Mouse (Mus musculus) v-Abl transformed pro-B cells (cell line): ENCODE measurements at regions not wholly inside any gene's neighbourhood (a gene's known extent, or its start where the extent isn't known, plus 50 kb on each side); places are given as distances from the start of the nearest gene placed in this dataset.

ENCODE experiments used
- in situ Hi-C, 2 experiments: fragments of 400-800 bp; cut with MboI; formaldehyde crosslinking; loops; one replicate each; pipeline ENCODE4 v1.15.1; 2025; ENCODE audit not compliant: unreplicated experiment in 2 of 2

GRCm38 (mm10) chr3:149436944-149437343 lies 446.6 kb upstream of the Adgrl2 start:
- in situ Hi-C loops = no loop called here

GRCm38 (mm10) chr3:149436420-149436819 lies 446.1 kb upstream of the Adgrl2 start:
- in situ Hi-C loops = no loop called here

- in situ Hi-C loops = no loop called here
Measured at GRCm38 (mm10) chr3:149431795-149432194, 441.4 kb upstream of the Adgrl2 start.

- in situ Hi-C loops = no loop called here
Measured at GRCm38 (mm10) chr3:149426023-149426759, 435.8 kb upstream of the Adgrl2 start.

- in situ Hi-C loops = no loop called here
Measured at GRCm38 (mm10) chr3:149424306-149424705, 434.0 kb upstream of the Adgrl2 start.

- in situ Hi-C loops = no loop called here
Measured at GRCm38 (mm10) chr3:149423491-149423890, 433.1 kb upstream of the Adgrl2 start.

GRCm38 (mm10) chr3:149415081-149415480 lies 424.7 kb upstream of the Adgrl2 start:
- in situ Hi-C loops = no loop called here

GRCm38 (mm10) chr3:149413114-149413513 lies 422.8 kb upstream of the Adgrl2 start:
- in situ Hi-C loops = no loop called here

GRCm38 (mm10) chr3:149410518-149410917 lies 420.2 kb upstream of the Adgrl2 start:
- in situ Hi-C loops = no loop called here

GRCm38 (mm10) chr3:149408858-149409257 lies 418.5 kb upstream of the Adgrl2 start:
- in situ Hi-C loops = no loop called here

GRCm38 (mm10) chr3:149405872-149406271 lies 415.5 kb upstream of the Adgrl2 start:
- in situ Hi-C loops = no loop called here

- in situ Hi-C loops = no loop called here
Measured at GRCm38 (mm10) chr3:149404691-149405090, 414.3 kb upstream of the Adgrl2 start.

GRCm38 (mm10) chr3:149402496-149402895 lies 412.1 kb upstream of the Adgrl2 start:
- in situ Hi-C loops = no loop called here

GRCm38 (mm10) chr3:149395082-149395481 lies 404.7 kb upstream of the Adgrl2 start:
- in situ Hi-C loops = loop anchor here in 1 of 2 experiments (25.0 kb wide), 1 partner anchor 242 kb away; no protein-coding TSS in a partner anchor

- in situ Hi-C loops = loop anchor here in 1 of 2 experiments (25.0 kb wide), 1 partner anchor 244 kb away; no protein-coding TSS in a partner anchor
Measured at GRCm38 (mm10) chr3:149393317-149394172, 403.2 kb upstream of the Adgrl2 start.

- in situ Hi-C loops = loop anchor here in 1 of 2 experiments (25.0 kb wide), 1 partner anchor 245 kb away; no protein-coding TSS in a partner anchor
Measured at GRCm38 (mm10) chr3:149392164-149392563, 401.8 kb upstream of the Adgrl2 start.

GRCm38 (mm10) chr3:149387537-149387936 lies 397.2 kb upstream of the Adgrl2 start:
- in situ Hi-C loops = loop anchor here in 1 of 2 experiments (25.0 kb wide), 1 partner anchor 250 kb away; no protein-coding TSS in a partner anchor

GRCm38 (mm10) chr3:149386027-149386426 lies 395.7 kb upstream of the Adgrl2 start:
- in situ Hi-C loops = loop anchor here in 1 of 2 experiments (25.0 kb wide), 1 partner anchor 251 kb away; no protein-coding TSS in a partner anchor

- in situ Hi-C loops = loop anchor here in 1 of 2 experiments (25.0 kb wide), 1 partner anchor 252 kb away; no protein-coding TSS in a partner anchor
Measured at GRCm38 (mm10) chr3:149385336-149385735, 395.0 kb upstream of the Adgrl2 start.

- in situ Hi-C loops = loop anchor here in 1 of 2 experiments (25.0 kb wide), 1 partner anchor 256 kb away; no protein-coding TSS in a partner anchor
Measured at GRCm38 (mm10) chr3:149381559-149382245, 391.3 kb upstream of the Adgrl2 start.
